Mouse (Mus musculus): ENCODE measurements around the gene Pdxdc1.

DNA sequence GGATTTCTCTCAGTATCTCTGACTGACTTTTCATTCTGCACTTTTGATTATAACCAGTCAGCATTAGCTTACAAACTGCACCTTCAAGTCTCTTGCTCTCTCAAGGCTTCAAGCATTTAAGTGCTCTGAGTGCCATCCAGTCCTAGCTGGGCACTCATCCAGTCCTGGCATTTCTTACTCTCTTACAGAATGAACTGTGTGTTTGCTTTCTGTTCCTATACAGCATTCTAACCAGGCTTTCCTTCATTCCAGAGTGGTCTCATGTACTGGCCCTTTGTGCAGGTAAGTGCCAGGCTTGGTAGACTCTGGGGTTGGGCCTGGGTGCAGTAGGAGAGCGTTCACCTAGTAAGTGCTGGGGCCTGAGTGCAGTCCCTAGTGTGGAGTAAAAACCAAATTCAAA lies 43.4 kb upstream of the Pdxdc1 start:
- TF ChIP-seq TCF12 (IDR thresholded peaks at IDR 0.05; ENCODE audit: insufficient read depth, poor library complexity, severe bottlenecking) (no peak), MYOD1 (IDR thresholded peaks at IDR 0.05; ENCODE audit: control insufficient read depth in 1 of 3, insufficient read length in 2 of 3, low read depth in 2 of 3) (no peak), POLR2A (IDR thresholded peaks at IDR 0.05; ENCODE audit: insufficient read length, low read depth) (no peak), MAX (IDR thresholded peaks at IDR 0.05; ENCODE audit: low read depth) (no peak), TCF3 (IDR thresholded peaks at IDR 0.05; ENCODE audit: insufficient read length, low read depth) (no peak), E2F4 (IDR thresholded peaks at IDR 0.05; ENCODE audit: insufficient read depth) (no peak), CEBPB (IDR thresholded peaks at IDR 0.05; ENCODE audit: insufficient read depth, poor library complexity, severe bottlenecking) (no peak), USF1 (IDR thresholded peaks at IDR 0.05; ENCODE audit: low read depth) (no peak), POLR2AphosphoS2 (IDR thresholded peaks at IDR 0.05; ENCODE audit: insufficient read length, low read depth) (no peak), SRF (IDR thresholded peaks at IDR 0.05; ENCODE audit: control insufficient read depth, insufficient read length, low read depth) (no peak), MYOG (IDR thresholded peaks at IDR 0.05; ENCODE audit: control insufficient read depth in 1 of 3, insufficient read depth in 1 of 3, insufficient read length in 2 of 3, low read depth in 2 of 3) (no peak), REST (IDR thresholded peaks at IDR 0.05; ENCODE audit: insufficient read depth, insufficient read length) (no peak)
